In the genomic region with DNA sequence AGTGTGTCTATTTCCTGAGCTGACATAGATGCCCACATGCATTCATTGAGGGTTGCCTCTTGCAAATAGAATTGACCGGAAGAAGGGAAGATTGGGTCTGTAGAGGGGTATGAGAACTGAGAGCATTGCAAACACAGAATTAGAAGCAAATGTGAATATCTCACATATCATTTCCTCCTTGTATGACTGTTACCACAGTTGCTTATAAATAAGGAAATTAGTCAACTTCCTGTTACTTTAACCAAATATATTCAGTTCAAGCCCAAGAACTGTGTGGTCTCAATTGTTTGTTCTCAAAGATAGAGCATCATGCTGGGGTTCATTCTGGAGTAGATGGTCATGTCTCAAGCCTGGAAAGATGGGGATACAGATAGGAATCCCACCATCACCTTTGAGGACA, we compare ENCODE assay signal across 21 mouse cellular contexts.
"Had no signal": no experiment of that assay in that cellular context is flagged by ENCODE, and none has a peak within 500 bp of the region (broad histone marks: within the 10 kb centered on the region; RNA-seq: fewer than 3 reads in every experiment).

No protein-coding gene starts in this region.

- H3K27ac ChIP-seq: lung, embryonic 15.5 days; macrophage; midbrain, embryonic 13.5 days; neural tube, embryonic 13.5 days; neural tube, embryonic 15.5 days had no signal

- ATAC-seq: liver, postnatal 0 days; lung, postnatal 0 days; midbrain, embryonic 13.5 days; midbrain, embryonic 16.5 days had no signal

- H3K4me3 ChIP-seq: lung, embryonic 15.5 days; megakaryocyte, embryonic 14.5 days; midbrain, embryonic 13.5 days; myocyte; neural tube, embryonic 13.5 days; neural tube, embryonic 15.5 days had no signal

- DNase-seq: liver, postnatal 0 days; lung, adult 2 months; lung, postnatal 14 days; lung, postnatal 36 days; retina, postnatal 1 day; right cerebral cortex, adult 18-20 months; right cerebral cortex, postnatal 25 days; right cerebral cortex, postnatal 4 days; spleen, adult 18-20 months; thymus, adult 18-20 months; thymus, postnatal 14 days; thymus, postnatal 36 days had no signal
